Mouse (Mus musculus) thymus, postnatal 36 days (tissue): ENCODE results near the gene Herc1.
A peak's percentile ranks its signal among the peaks of the same experiment; 100 is the strongest.

Source experiments
- DNase-seq, 2 experiments: peaks; one replicate each; pipeline ENCODE4 v3.0.0; 2022; ENCODE audit warnings: mixed read lengths in 2 of 2

The Herc1 gene

GRCm38 (mm10) chr9:66503879-66504411 is 153.7 kb downstream of the Herc1 start:
- DNase-seq = peak; percentile 44 to 58

- DNase-seq = no peak
Measured at GRCm38 (mm10) chr9:66504518-66504917, 154.3 kb downstream of the Herc1 start.

- DNase-seq = peak; percentile 66 to 79
Measured at GRCm38 (mm10) chr9:66505141-66505917, 155.1 kb downstream of the Herc1 start.

GRCm38 (mm10) chr9:66506011-66506410 is 155.8 kb downstream of the Herc1 start:
- DNase-seq = no peak

GRCm38 (mm10) chr9:66506424-66506823 is 156.2 kb downstream of the Herc1 start:
- no peak for DNase-seq

- no peak for DNase-seq
Measured at GRCm38 (mm10) chr9:66507684-66508083, 157.4 kb downstream of the Herc1 start.

GRCm38 (mm10) chr9:66508890-66509399 is 158.7 kb downstream of the Herc1 start:
- no peak for DNase-seq

- DNase-seq = no peak
Measured at GRCm38 (mm10) chr9:66510351-66510841, 160.1 kb downstream of the Herc1 start.

- peak in 1 of 2 experiments; percentile 48 for DNase-seq
Measured at GRCm38 (mm10) chr9:66510944-66511343, 160.7 kb downstream of the Herc1 start.

GRCm38 (mm10) chr9:66511580-66512350 is 161.5 kb downstream of the Herc1 start:
- DNase-seq = peak; percentile 91 to 96

- peak; percentile 84 to 91 for DNase-seq
Measured at GRCm38 (mm10) chr9:66512351-66512671, 162.1 kb downstream of the Herc1 start.

- DNase-seq = peak; percentile 38 to 59
Measured at GRCm38 (mm10) chr9:66513150-66513549, 162.9 kb downstream of the Herc1 start.

GRCm38 (mm10) chr9:66513661-66514255 is 163.5 kb downstream of the Herc1 start:
- no peak for DNase-seq

GRCm38 (mm10) chr9:66514256-66514770 is 164.1 kb downstream of the Herc1 start, which contains the start of gene Fbxl22:
TSS of gene Fbxl22 (minus strand) at chr9:66514593.
- DNase-seq = peak; percentile 46 to 66

GRCm38 (mm10) chr9:66515115-66515514 is 164.9 kb downstream of the Herc1 start:
- DNase-seq = no peak

- no peak for DNase-seq
Measured at GRCm38 (mm10) chr9:66515680-66516210, 165.5 kb downstream of the Herc1 start.

- no peak for DNase-seq
Measured at GRCm38 (mm10) chr9:66516296-66516940, 166.2 kb downstream of the Herc1 start.

- DNase-seq = no peak
Measured at GRCm38 (mm10) chr9:66517746-66518145, 167.5 kb downstream of the Herc1 start.

GRCm38 (mm10) chr9:66518251-66518650 is 168.0 kb downstream of the Herc1 start:
- no peak for DNase-seq

GRCm38 (mm10) chr9:66518901-66519300 is 168.7 kb downstream of the Herc1 start:
- DNase-seq = no peak

- DNase-seq = no peak
Measured at GRCm38 (mm10) chr9:66520299-66520698, 170.0 kb downstream of the Herc1 start.

- no peak for DNase-seq
Measured at GRCm38 (mm10) chr9:66521595-66521994, 171.3 kb downstream of the Herc1 start.
